Mouse (Mus musculus): ENCODE data around the gene Hoxb3. TPM values are rescaled to one million over a fixed set of nuclear protein-coding genes. Genes with fewer than 3 reads are reported as not detected.

Gene Hoxb3
- total RNA-seq, 1 experiment from 2014 or later = 0.70 TPM

DNA sequence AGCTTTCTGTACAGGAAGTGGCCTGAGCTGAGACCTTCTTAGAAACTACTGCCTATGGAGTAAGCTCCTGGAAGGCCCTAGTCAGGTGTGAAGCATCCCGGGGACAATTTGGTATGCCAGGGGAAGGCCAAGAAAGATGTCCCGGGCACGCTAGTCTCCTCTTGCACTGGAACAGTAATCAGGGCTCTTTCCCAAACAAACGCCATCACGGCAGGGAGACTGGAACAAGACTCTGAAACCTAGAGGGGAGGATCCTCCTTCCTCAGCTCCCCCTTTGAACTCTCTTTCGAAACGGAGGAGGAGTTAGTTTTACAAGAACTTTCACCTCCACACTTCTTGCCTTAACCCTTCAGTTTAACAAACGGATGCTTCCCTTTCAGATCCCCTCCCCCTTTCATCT is 9.0 kb downstream of the Hoxb3 start:
- ATAC-seq (ENCODE audit: extremely low read depth, insufficient number of reproducible peaks, low FRiP score, poor library complexity, severe bottlenecking) = no peak

DNA sequence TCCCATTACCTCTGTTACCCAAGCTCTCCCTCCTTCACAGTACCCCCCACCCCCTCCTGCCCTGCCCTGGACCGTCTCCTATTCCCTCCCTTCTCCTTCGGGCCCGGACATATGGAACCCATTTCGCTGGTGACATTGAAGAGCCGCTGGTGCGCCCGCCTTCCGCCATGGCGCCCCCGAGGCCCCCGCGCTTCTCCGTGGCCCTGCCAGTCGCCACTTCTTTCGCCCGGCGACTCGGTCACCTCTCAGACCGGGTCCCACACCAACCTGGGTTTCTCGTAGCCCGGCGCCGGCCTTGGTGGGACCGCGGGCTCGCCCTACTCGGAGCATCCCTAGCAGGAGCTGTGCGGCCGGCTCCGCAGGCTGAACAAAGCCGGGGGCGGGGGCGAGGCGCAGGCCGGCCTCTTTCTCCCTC is 9.5 kb downstream of the Hoxb3 start:
- ATAC-seq (ENCODE audit: extremely low read depth, insufficient number of reproducible peaks, low FRiP score, poor library complexity, severe bottlenecking) = no peak

DNA sequence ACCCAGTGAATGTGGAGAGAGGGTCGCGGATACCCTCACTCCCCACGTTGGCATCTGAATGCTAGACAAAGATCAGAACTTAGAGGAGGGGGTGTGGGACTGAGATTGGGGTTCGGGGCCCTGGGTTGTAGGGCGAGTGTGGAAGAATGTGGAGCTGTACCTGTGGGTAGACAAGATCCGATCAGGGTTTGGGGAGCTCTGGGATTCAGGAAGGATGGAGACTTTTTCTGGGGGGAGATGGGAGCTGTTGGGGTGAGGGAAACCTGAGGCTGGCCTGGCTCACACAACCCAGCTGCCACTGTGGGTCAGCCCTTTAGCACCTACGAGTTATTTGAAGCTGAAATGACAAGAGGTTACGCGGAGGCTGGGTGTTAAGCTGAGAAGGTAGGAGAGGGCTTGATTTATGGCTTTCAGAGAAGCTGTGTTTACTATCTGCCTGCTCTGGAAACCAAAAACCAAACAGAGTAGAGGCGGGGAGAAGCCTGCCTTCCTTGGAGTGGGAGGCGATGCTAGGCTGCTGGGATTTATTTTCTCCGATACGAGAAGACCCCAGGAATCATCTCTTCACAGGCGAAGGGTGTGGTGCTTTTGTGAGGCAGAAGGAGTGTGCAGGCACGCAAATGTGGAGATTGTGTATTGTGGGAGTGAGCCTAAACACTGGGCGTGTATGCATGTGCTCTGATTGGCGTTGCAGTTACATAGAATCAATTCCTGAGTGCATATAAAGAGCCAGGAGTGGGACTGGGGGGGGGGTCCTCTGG is 10.3 kb downstream of the Hoxb3 start:
- no peak for ATAC-seq (ENCODE audit: extremely low read depth, insufficient number of reproducible peaks, low FRiP score, poor library complexity, severe bottlenecking)

DNA sequence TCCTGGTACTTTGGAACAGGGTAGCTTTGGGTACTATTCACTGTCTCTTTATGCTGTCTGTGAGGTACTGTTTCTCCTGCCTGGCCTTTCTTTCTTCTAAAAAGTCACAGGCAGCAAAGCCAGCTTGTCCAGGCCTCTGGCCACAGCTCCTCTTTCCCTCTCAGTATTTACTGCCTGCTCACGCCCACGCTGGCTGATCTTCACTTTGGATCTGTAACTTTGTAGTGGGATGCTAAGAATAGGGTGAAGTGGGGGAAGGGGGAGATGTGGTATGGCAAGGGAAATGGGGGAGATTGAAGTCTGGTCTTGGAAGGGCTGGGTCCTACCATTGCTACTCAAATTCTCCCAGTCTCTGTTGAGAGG is 10.9 kb downstream of the Hoxb3 start:
- no peak for ATAC-seq (ENCODE audit: extremely low read depth, insufficient number of reproducible peaks, low FRiP score, poor library complexity, severe bottlenecking)

DNA sequence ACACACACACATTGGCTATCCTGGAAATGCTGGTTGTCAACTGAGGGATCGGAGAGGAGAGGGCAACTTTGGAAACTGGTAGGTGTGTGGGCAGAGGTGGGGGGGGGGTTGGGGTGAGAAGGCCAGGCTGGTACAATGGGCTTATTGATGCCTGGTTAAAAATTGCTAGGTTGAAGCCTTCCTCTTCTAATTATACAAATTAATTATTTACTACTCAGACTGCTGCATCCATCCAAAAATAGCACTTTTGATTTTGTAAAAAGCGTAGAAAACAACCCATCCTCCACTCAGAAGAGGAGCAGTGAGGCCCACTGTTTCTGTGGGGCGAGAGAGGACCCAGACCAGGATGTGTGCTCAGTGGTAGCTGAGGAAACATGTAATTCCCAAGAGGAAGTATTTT is 11.9 kb downstream of the Hoxb3 start:
- ATAC-seq (ENCODE audit: extremely low read depth, insufficient number of reproducible peaks, low FRiP score, poor library complexity, severe bottlenecking) = no peak

DNA sequence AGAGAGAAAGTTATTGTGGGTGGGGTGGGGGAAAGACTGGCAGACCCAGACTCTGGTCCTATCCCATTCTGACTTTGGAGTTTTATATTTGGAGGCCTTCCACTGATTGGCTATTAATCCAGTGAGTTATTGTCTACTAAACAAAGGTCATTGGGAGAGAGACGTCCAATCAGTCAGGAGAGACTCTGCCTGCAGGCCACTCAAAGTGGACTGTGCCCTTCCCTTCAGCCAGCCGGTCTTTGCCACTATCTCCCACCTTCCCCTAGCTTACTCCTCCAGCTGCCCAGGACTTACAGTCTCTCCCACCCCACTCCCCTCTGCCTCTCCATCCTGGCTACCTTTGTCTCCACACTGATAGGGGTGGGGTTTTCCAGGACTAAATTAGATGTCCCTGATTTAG is 13.5 kb downstream of the Hoxb3 start:
- no peak for ATAC-seq (ENCODE audit: extremely low read depth, insufficient number of reproducible peaks, low FRiP score, poor library complexity, severe bottlenecking)

DNA sequence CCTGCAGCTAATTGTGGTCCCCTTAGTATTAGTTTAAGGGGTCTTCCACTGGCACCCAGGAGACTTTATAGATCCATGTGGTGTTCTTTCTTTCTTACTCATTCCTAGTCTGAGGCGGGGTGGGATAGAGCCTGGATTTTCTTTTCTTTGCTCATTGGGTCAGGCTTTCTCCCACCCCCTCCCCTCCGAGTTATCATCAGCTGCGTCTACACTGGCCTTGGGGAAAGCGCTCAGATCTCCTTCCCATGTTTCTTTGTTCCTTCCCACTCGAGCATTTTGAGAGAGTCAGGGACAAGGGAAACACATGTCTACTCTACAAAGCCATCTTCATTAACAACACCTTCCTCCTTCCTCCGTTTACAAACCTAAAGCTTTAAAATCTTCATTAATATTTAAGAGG is 13.9 kb downstream of the Hoxb3 start:
- ATAC-seq (ENCODE audit: extremely low read depth, insufficient number of reproducible peaks, low FRiP score, poor library complexity, severe bottlenecking) = no peak

DNA sequence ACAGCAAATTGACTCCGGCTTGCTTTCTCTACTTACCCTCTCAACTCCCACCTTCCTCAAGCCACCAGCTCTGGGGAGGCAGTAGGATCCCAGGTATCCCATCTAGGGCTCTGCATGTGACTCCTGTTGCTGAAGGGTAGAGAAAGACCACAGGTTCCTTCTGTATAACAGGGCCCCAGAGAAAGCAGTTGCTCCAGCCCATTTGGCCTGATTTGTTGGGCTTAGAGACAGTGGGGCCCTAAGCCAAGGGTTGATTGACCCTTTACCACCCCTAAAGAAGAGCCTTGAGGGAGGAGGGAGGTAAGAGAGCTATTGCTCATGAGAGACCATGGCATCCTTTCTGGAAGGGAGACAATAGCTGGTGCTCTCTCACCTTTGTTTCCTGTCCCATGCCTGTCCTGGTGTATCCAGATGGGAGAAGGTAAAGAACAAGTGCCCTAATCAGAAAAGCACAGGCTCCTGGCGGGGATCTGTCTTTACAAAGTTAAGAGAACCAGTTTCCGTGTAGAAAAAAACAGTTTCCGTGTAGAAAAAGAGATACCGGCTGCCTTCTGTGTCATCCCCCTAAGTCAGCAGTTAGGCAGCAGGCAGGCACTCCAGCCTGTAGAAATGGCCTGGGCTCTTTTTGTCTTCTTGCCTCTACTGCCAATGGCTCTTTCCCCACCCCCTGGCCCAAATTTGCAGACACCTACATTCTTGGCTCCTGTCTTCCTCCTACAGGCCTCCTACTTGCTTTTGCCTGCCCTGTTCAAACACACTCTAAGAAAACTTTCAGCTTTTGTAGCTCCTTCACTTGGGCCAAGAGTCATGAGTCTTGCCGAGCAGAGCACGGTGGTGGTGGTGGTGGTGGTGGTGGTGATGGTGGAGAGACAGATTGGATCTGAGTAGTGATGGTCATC is 16.1 kb downstream of the Hoxb3 start:
- no peak for ATAC-seq (ENCODE audit: extremely low read depth, insufficient number of reproducible peaks, low FRiP score, poor library complexity, severe bottlenecking)

DNA sequence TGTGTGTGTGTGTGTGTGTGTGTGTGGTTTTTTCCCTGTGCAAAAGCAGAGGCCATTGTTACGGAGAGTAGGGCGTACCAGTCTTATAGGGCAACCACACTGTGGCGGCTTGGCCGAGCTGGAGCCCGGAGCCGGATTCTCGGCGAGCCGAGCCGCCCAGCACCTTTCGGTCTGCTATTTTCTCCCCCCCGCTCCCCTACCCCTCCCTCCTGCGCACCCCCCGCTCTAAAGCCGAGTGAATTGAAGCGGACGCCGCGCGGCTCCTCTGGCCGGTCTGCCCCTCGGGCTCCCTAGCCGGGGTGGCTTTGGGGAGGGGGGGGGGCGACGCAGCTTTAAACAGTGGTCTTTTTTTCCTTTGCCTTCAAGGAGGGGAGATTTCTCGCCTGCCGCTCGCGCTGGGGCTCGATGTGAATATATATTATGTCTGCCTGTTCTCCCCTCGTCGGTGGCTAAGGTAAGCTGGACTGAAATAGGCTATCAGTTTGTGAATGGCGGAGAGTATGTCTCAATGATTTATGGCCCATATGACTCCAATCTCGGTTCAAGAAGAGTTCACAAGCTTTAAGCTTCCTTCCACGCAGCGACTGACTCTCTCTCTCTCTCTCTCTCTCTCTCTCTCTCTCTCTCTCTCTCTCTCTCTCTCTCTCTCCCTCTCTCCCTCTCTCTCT is 17.7 kb downstream of the Hoxb3 start:
- no peak for ATAC-seq (ENCODE audit: extremely low read depth, insufficient number of reproducible peaks, low FRiP score, poor library complexity, severe bottlenecking)

DNA sequence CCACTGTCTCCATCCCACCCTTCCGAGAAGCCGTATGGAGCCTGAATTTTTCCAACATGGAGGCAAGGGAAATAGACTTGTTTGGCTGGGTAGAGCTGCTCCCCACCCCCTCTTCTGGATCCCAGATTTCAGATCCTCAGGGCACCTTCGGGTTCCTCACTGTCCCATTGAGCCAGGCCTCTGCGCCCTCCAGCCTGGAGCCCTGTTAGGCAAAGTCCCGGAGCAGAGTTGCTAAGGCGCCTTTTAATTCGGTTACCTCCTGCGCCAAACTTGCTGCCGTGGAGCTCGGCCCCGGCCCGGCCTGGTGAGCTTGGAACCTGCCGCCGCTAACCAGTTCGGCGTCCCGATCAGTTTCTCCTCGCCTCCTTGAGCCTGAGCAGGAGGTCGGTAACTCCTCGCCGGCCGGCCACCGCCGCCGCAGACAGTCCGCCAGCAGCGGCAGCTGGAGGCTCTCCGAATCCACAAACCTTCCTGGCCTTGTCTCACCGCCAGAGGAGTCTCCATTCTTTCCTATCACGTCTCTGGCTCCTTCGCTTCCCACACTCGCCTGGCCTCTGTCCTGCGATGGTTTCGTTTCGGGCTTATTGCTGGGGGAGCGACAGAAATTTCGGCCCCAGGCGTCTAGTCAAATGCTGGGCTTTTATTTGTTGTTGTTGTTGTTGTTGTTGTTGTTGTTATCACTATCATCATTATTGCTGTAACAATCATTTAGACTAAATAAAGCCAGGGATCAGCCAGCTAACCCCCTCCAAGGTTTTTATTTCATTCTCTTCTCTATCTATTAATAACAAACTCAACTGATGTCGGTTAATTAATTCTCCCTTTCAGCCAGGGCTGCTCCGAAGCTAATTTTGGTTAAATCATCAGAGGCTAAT is 18.8 kb downstream of the Hoxb3 start:
- ATAC-seq (ENCODE audit: extremely low read depth, insufficient number of reproducible peaks, low FRiP score, poor library complexity, severe bottlenecking) = no peak

DNA sequence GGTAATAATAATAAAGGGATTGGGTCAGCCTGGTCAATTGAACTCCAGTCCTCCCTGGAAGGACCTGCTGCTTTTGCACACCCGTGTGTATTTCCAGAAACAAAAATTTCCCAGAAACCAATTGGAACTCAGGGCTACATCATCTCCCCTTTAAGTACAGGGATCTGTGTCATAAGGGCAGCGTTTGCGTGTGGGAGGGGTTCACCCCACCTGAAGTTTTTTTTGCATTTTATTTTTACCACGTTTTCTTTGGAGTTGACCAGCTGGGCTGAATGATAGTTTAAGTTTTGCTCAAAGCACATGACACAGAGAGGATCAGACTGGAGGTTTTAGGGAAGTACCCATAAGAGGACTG is 19.4 kb downstream of the Hoxb3 start:
- no peak for ATAC-seq (ENCODE audit: extremely low read depth, insufficient number of reproducible peaks, low FRiP score, poor library complexity, severe bottlenecking)

DNA sequence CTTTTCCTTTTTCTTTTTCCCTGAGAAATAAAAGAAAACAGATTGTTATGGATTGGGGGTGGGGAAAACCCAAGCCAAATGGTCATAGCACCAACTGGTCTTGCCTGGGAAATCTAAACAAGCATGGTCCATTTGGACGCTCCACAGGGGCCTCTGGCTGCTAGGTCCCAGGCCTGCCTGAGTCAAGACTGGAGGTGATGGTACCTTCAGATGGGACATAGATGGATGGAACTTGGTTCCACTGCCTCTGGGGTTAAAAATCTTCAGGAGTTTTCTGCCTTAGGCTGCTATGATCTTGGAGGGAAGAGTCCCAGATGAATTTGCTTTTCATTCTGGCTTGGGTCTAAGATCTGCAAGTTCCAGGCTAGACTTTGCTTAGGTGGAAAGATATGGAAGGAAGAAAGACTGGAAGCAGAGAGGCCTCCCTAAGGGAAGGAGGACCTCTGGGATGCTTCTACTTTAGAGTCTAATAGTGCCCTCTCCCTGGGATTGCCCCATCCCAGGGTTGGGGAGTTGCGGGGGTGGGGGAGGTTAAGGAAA is 20.1 kb downstream of the Hoxb3 start:
- ATAC-seq (ENCODE audit: extremely low read depth, insufficient number of reproducible peaks, low FRiP score, poor library complexity, severe bottlenecking) = no peak

DNA sequence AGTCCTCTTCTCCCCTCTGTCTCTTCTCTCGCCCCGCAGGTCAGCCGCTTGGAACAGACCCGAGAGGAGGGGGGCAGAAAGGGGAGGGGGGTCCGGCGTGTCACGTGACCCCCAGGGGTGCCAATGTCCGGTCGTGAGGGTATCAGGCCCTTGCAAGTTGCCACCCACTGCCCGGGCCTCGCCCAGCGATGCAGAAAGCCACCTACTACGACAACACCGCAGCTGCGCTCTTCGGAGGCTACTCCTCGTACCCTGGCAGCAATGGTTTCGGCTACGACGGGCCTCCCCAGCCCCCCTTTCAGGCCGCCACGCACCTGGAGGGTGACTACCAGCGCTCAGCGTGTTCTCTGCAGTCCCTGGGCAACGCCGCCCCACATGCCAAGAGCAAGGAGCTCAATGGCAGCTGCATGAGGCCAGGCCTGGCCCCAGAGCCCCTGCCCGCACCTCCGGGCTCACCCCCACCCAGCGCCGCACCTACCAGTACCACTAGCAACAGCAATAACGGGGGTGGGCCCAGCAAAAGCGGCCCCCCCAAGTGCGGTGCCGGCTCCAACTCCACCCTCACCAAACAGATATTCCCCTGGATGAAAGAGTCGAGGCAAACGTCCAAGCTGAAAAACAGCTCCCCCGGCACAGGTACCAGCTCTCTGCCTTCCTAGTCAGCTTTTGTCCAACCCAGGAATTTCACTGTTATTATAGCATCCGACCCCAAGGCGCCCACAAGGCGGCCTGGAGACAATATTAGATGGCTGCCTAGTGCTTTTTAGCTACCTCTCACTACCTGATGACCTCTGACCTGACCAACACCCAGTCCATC is 21.1 kb downstream of the Hoxb3 start:
- no peak for ATAC-seq (ENCODE audit: extremely low read depth, insufficient number of reproducible peaks, low FRiP score, poor library complexity, severe bottlenecking)

DNA sequence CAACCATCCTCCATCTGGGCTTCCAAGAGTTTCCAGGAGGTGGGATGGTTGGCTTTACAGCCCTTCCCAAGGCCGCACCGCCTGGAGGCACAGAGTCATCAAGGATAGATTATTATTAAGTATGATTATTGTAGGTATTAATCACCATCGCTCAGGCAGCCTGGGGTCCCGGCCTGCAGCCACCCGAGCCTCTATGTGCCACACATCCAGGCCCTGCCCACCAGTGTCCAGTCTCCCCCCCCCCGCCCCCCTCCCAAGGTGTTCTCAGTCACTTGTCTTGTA is 21.7 kb downstream of the Hoxb3 start:
- no peak for ATAC-seq (ENCODE audit: extremely low read depth, insufficient number of reproducible peaks, low FRiP score, poor library complexity, severe bottlenecking)

DNA sequence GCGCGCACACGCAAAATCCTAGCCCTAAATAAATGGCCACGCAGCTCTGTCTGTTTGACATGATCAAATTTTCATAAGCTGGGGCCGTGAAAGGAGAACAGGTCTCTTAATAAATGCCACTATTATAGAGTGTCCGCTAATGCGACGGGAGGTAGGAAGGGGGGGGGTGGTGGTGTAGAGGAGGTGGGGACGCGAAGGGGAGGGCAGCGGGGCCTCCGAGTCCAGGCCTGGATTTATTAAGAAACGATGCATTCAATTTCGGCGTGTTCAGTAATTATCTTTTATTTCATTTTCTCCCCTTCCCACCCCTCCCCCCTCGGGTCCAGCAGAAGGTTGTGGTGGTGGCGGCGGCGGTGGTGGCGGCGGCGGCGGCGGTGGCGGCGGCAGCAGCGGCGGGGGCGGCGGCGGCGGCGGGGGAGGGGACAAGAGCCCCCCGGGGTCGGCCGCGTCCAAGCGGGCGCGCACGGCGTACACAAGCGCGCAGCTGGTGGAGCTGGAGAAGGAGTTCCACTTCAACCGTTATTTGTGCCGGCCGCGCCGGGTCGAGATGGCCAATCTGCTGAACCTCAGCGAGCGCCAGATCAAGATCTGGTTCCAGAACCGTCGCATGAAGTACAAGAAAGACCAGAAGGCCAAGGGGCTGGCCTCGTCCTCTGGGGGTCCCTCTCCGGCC is 22.2 kb downstream of the Hoxb3 start:
- ATAC-seq (ENCODE audit: extremely low read depth, insufficient number of reproducible peaks, low FRiP score, poor library complexity, severe bottlenecking) = no peak

DNA sequence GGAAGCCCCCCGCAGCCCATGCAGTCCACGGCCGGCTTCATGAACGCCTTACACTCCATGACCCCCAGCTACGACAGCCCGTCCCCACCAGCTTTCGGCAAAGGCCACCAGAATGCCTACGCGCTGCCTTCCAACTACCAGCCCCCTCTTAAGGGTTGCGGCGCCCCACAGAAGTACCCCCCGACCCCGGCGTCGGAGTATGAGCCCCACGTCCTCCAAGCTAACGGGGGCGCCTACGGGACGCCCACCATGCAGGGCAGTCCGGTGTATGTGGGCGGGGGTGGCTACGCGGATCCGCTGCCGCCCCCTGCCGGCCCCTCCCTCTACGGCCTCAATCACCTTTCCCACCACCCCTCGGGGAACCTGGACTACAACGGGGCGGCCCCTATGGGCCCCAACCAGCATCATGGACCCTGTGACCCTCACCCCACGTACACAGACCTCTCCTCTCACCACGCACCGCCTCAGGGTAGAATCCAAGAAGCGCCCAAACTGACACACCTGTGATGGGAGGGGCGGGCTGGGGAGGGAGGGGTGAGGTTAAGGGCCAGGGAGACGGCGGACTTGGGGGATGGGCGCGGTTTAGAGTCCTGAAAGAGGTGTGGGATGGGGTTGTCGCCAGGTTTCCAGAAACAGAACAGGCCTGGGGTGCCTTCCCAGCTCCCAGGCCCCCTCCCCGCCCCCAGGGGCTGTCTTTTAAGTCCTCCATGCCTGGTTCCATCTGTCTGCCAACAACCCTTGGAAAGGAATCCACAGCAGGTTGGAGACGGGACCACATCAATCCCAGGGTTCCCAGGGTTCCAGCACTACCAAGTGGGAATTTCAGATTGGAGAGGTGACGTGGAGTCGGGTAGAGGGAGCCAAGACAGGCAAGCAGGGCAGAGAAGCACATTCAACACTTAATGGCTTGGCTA is 23.0 kb downstream of the Hoxb3 start:
- no peak for ATAC-seq (ENCODE audit: extremely low read depth, insufficient number of reproducible peaks, low FRiP score, poor library complexity, severe bottlenecking)
